Mouse (Mus musculus) embryo, embryonic 10 days (tissue): ENCODE measurements around the gene Riox2.
"Not testable (repeated sequence)": the region's sequence is repeated elsewhere in the genome, so short reads cannot be mapped to it uniquely, and the experiment has no call there.

Experiments
- DNase-seq: peaks from one replicate; pipeline ENCODE4 v3.0.0-alpha.2; 2015; ENCODE audit warnings: low spot score

The Riox2 gene

GRCm38 (mm10) chr16:59471637-59472278 lies at the start of gene Riox2:
Gene Riox2 (plus strand): TSS chr16:59471775.
- DNase-seq = peak; percentile 93

GRCm38 (mm10) chr16:59427960-59428359 lies 43.6 kb upstream of the Riox2 start:
- no peak for DNase-seq

- DNase-seq = peak; percentile 58
These were observed 38.4 kb upstream of the Riox2 start for GRCm38 (mm10) chr16:59433181-59433580.

GRCm38 (mm10) chr16:59444880-59445559 lies 26.6 kb upstream of the Riox2 start:
- no peak for DNase-seq

GRCm38 (mm10) chr16:59448181-59448580 lies 23.4 kb upstream of the Riox2 start:
- no peak for DNase-seq

- no peak for DNase-seq
These were observed 22.5 kb upstream of the Riox2 start for GRCm38 (mm10) chr16:59449092-59449491.

GRCm38 (mm10) chr16:59451813-59452212 lies 19.8 kb upstream of the Riox2 start:
- DNase-seq = no peak

GRCm38 (mm10) chr16:59459259-59459861 lies 12.2 kb upstream of the Riox2 start:
- not testable (repeated sequence) for DNase-seq

- no peak for DNase-seq
These were observed 8.0 kb upstream of the Riox2 start for GRCm38 (mm10) chr16:59463567-59463966.

- no peak for DNase-seq
These were observed 7.6 kb upstream of the Riox2 start for GRCm38 (mm10) chr16:59463973-59464372.

- DNase-seq = no peak
These were observed 1.7 kb upstream of the Riox2 start for GRCm38 (mm10) chr16:59469846-59470245.

GRCm38 (mm10) chr16:59472546-59472945 lies 971 bp downstream of the Riox2 start:
- no peak for DNase-seq

- DNase-seq = peak; percentile 72
These were observed 3.2 kb downstream of the Riox2 start for GRCm38 (mm10) chr16:59474788-59475187.

GRCm38 (mm10) chr16:59477955-59478354 lies 6.4 kb downstream of the Riox2 start:
- DNase-seq = no peak

- no peak for DNase-seq
These were observed 15.7 kb downstream of the Riox2 start for GRCm38 (mm10) chr16:59487239-59487638.

- DNase-seq = no peak
These were observed 16.5 kb downstream of the Riox2 start for GRCm38 (mm10) chr16:59487975-59488548.

- no peak for DNase-seq
These were observed 21.6 kb downstream of the Riox2 start for GRCm38 (mm10) chr16:59493199-59493598.

- DNase-seq = no peak
These were observed 26.4 kb downstream of the Riox2 start for GRCm38 (mm10) chr16:59497947-59498346.

- DNase-seq = no peak
These were observed 27.6 kb downstream of the Riox2 start for GRCm38 (mm10) chr16:59499180-59499579.

- no peak for DNase-seq
These were observed 38.3 kb downstream of the Riox2 start for GRCm38 (mm10) chr16:59509830-59510229.

- no peak for DNase-seq
These were observed 43.6 kb downstream of the Riox2 start for GRCm38 (mm10) chr16:59515169-59515568.

- no peak for DNase-seq
These were observed 45.4 kb downstream of the Riox2 start for GRCm38 (mm10) chr16:59516965-59517364.
